Mouse (Mus musculus) frontal cortex, postnatal 25 days (tissue): ENCODE measurements at regions not wholly inside any gene's neighbourhood (a gene's known extent, or its start where the extent isn't known, plus 50 kb on each side); places are given as distances from the start of the nearest gene placed in this dataset.

Experiments used
- DNase-seq, 2 experiments: peaks; one replicate each; pipeline ENCODE4 v3.0.0; 2022; ENCODE audit warnings: low spot score in 2 of 2

GRCm38 (mm10) chr5:27963765-27964164 lies 107.4 kb upstream of the Insig1 start:
- DNase-seq: no peak

- DNase-seq: peak; percentile 62 to 66
Measured at GRCm38 (mm10) chr5:27995186-27995585, 76.0 kb upstream of the Insig1 start.

- DNase-seq: no peak
Measured at GRCm38 (mm10) chr5:27997751-27998150, 73.4 kb upstream of the Insig1 start.

- DNase-seq: no peak
Measured at GRCm38 (mm10) chr5:28002922-28003321, 68.2 kb upstream of the Insig1 start.

GRCm38 (mm10) chr5:28003756-28004486 lies 67.2 kb upstream of the Insig1 start:
- DNase-seq: no peak

GRCm38 (mm10) chr5:28004487-28004827 lies 66.7 kb upstream of the Insig1 start:
- no peak for DNase-seq

DNA sequence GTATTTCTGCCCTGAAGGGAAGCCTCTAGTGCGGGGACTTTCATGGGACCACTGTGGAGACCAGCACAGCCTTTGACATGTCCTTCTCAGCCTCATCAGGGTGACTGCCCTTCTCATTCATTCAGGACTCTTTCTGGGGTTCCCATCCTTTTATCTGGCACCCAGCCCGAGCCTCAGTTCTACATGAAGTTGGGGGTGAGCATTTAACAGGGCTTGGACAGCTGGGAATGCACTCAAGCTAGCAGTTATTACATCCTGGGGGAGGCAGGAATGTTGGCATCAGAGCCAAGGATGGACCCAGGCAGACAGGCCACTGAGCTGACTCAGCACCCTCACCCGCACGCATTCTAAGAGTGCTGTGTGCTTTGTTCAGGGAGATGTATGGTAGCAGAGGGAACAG lies 61.8 kb upstream of the Insig1 start:
- DNase-seq: no peak

DNA sequence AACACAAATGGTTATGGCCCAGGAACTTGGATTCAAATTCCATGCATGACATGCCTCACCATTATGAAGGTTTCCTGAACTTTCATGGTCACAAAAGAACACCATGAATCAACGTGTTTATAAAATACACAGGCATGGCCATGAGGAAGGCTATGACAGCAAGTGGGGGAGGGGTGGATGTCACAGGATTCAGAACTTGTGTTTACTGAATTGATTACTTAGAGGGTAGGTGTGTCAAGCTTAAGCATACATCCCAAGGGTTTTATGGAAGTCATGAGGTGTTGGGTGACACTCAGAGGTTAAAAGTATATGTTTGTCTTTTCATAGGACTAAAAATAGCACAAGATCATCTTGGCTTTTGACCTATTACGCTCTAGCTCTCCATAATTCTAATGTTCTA lies 61.3 kb upstream of the Insig1 start:
- no peak for DNase-seq

DNA sequence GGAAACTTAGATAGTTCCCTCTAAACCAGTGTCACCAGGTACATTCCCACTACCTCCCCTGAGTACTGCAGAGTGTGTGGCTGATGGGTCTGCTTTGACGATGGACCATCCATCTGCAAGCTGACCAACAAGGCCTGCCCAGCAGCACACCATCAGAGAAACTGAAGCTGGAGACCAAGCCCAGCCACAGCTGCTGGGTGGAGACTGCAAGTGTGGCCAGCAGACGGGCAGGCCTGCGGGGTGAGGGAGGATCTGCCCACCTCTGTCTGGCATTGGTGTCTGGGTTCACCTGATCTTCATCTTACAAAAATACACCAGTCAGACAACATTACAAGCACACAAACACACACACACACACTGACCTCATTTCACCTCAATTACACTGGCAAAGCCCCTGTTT lies 60.6 kb upstream of the Insig1 start:
- DNase-seq: no peak

DNA sequence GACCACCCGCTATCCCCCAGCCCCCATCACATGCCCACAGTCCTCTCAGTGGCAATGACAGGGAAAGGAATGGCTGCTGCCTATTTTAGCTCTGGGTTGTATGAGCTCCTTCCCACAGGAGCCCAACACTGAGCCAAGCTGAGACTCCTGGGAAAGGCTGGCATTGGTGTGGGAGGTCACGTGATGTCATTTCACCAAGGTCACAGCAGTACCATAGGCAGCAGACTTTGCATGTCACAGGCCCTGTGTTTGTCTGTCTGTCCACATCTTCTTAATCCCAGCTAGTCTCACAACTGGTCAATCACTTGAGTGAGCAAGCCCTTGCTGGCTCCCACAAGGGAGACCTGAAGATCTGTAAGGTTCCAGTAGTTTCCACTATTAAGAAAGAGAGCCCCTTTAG lies 58.7 kb upstream of the Insig1 start:
- DNase-seq: no peak

GRCm38 (mm10) chr5:28013619-28014273 lies 57.4 kb upstream of the Insig1 start:
- no peak for DNase-seq

DNA sequence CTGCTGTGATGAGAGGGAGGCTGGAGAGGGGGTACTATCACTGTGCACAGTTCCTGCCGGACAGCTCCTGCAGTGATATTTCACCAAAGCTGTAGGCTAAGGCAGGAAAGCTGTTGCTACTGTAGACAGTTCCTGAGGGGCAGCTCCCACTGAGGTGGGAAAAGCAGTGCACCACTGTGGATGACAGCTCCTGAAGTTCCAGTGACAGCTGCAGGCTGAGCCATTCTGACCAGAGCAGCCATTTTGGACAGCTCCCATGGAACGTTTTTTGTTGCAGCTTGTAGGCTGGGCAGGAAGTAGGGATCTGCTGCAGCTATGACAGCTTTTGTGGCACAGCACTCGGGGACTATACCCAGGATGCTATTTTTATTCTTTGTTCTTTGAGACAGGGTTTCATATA lies 51.3 kb upstream of the Insig1 start:
- no peak for DNase-seq
